Mouse (Mus musculus) ES-E14 (cell line): Measurements from ENCODE around the gene Ube4a. TPM values are rescaled to one million over a fixed set of nuclear protein-coding genes. Genes with fewer than 3 reads are reported as not detected.
A peak's percentile ranks its signal among the peaks of the same experiment; 100 is the strongest.

Source experiments
- DNase-seq: peaks from one replicate; pipeline ENCODE4 v3.0.0-alpha.2; 2013; ENCODE audit warnings: low read depth, low spot score
- H3K27ac ChIP-seq: 2 replicates; pipeline ENCODE4 v1.5.1; 2012; ENCODE audit warnings: low read depth, mild to moderate bottlenecking, low read length, moderate library complexity, mixed read lengths; ENCODE audit not compliant: poor library complexity, insufficient read depth, severe bottlenecking
- H3K36me3 ChIP-seq: 2 replicates; pipeline ENCODE4 v1.6.1; 2012; ENCODE audit warnings: mild to moderate bottlenecking, low read length, moderate library complexity, mixed read lengths; ENCODE audit not compliant: control insufficient read depth, poor library complexity, insufficient read depth, severe bottlenecking
- H3K4me1 ChIP-seq, 2 experiments: fragments of 150-350 bp in 1 of 2; sonication (generic) in 1 of 2; 2 replicates each; pipeline ENCODE4 v1.6.1; 2012; ENCODE audit warnings: low read length in 2 of 2, mild to moderate bottlenecking in 1 of 2, mixed read lengths in 1 of 2; ENCODE audit not compliant: control insufficient read depth in 2 of 2, insufficient read depth in 2 of 2, poor library complexity in 1 of 2
- H3K4me3 ChIP-seq, 2 experiments: fragments of 150-350 bp in 1 of 2; sonication (generic) in 1 of 2; 2 replicates each; pipeline ENCODE4 v1.5.1; 2012; ENCODE audit warnings: low read length in 2 of 2, low read depth in 1 of 2, mild to moderate bottlenecking in 1 of 2, mixed read lengths in 1 of 2; ENCODE audit not compliant: insufficient read depth in 1 of 2, poor library complexity in 1 of 2, severe bottlenecking in 1 of 2
- H3K9ac ChIP-seq: 2 replicates; pipeline ENCODE4 v1.6.1; 2012; ENCODE audit warnings: low read depth, mild to moderate bottlenecking, low read length, mixed read lengths; ENCODE audit not compliant: poor library complexity, insufficient read depth, severe bottlenecking
- H3K9me3 ChIP-seq: fragments of 150-350 bp; sonication (generic); 2 replicates; pipeline ENCODE4 v1.6.1; 2012; ENCODE audit warnings: low read depth, mild to moderate bottlenecking, low read length; ENCODE audit not compliant: control insufficient read depth, insufficient read depth
- CHD2 ChIP-seq: IDR thresholded peaks from 2 replicates; pipeline ENCODE4 v1.6.1; 2014; ENCODE audit warnings: mild to moderate bottlenecking, low read depth, low read length, inconsistent platforms
- HCFC1 ChIP-seq: IDR thresholded peaks from 2 replicates; pipeline ENCODE4 v1.6.1; 2012; ENCODE audit warnings: low read length, inconsistent platforms, borderline replicate concordance; ENCODE audit not compliant: insufficient read depth
- MAFK ChIP-seq: IDR thresholded peaks from 2 replicates; pipeline ENCODE4 v1.6.1; 2014; ENCODE audit warnings: mild to moderate bottlenecking, low read depth, low read length, inconsistent platforms; ENCODE audit not compliant: insufficient read depth
- ZC3H11A ChIP-seq: IDR thresholded peaks from 2 replicates; pipeline ENCODE4 v1.6.1; 2012; ENCODE audit warnings: low read depth, mild to moderate bottlenecking, inconsistent platforms, low read length, borderline replicate concordance
- ZNF384 ChIP-seq: IDR thresholded peaks from 2 replicates; pipeline ENCODE4 v1.6.1; 2012; ENCODE audit warnings: low read depth, low read length, inconsistent platforms
- in situ Hi-C, 2 experiments: fragments of 600-800 bp; cut with MboI; formaldehyde crosslinking; loops; one replicate each; pipeline ENCODE4 v1.15.1; 2025; ENCODE audit warnings: low sequenced_read_pairs in 2 of 2, inconsistent platforms in 1 of 2; ENCODE audit not compliant: unreplicated experiment in 2 of 2
- total RNA-seq: library from RNA; depleted of rRNA; stranded (reverse); fragments of 300-350 nt; gene quantifications from 2 replicates; pipeline ENCODE4 v1.2.3, GENCODE M21; 2012

The Ube4a gene
- total RNA-seq, 1 experiment = 46.5 TPM

DNA sequence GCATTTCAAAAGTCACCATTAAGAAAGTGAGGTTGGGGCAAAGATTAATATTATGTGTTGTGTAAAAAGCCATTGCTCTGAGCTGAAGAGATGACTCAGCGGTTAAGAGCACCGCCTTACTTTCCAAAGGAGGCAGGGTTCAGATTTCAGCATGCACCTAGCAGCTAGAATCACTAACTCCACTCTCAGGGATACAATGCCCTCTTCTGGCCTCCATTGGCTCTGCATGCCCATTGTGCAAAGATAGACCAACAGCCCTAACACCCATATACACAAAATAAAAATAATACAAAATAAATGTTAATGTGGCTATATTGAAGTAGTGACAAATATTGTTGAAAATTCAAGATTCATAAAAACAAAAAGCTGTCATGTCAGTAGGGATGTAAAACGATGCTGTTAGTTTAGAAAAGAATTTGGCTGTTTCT is 1.4 kb upstream of the Ube4a start:
- TF ChIP-seq HCFC1 (no peak), ZC3H11A (peak; percentile 38; the same call in 1 of the 2 replicates), MAFK (peak; percentile 95), ZNF384 (no peak)
- Histone ChIP-seq H3K36me3 (no peaks in the 10 kb centered on the region), H3K4me3 (0 out of 4 replicates have a peak overlapping the region, but pooled peaks of 1 of the 2 experiments have one; percentile 10), H3K27ac (no peak overlapping the region), H3K9ac (no peak overlapping the region), H3K4me1 (peaks cover 0 to 5% of the 10 kb centered on the region in 2 experiments; a peak in 2 of 4 replicates), H3K9me3 (no peaks in the 10 kb centered on the region)
- in situ Hi-C loops = no loop called here
- peak; percentile 76 for DNase-seq

DNA sequence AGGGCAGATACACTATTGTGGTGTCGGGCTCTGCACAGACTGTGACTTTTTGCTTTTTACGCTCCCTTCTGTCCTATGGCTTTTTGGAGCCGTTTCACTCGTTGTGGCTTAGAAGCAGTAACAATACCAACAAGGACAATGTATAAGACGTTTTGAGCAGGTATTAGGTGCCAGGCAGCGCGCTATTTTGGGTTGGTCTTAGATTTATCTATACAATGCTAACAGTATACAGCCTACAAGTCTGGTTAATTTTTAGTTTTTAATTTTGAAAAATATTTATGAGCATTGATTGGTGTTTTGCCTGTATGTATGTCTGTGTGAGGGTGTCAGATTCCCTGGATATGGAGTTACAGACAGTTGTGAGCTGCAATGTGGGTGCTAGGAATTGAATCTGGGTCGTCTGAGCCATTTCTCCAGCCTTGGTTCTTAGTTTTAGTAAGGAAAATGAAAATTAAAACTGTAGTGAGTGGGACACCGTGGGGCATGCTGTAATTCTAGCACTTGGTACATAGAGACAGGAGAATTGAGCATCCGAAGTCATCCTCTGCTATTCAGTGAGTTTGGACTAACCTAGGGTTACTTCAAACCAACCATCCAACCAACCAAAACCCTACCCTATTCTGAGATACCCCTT is 550 bp upstream of the Ube4a start:
- no peaks in the 10 kb centered on the region for H3K9me3 ChIP-seq
- H3K27ac ChIP-seq = no peak overlapping the region; the same call in 1 of the 2 replicates
- peaks cover 0 to 5% of the 10 kb centered on the region in 2 experiments; a peak in 2 of 4 replicates for H3K4me1 ChIP-seq
- no peak for DNase-seq
- H3K9ac ChIP-seq = peak overlapping the region; percentile 76
- peaks cover 5% of the 10 kb centered on the region for H3K36me3 ChIP-seq
- in situ Hi-C loops = no loop called here
- TF ChIP-seq ZC3H11A (no peak), HCFC1 (no peak), MAFK (no peak), ZNF384 (no peak), CHD2 (no peak)
- peak overlapping the region; percentile 70 to 84 for H3K4me3 ChIP-seq

DNA sequence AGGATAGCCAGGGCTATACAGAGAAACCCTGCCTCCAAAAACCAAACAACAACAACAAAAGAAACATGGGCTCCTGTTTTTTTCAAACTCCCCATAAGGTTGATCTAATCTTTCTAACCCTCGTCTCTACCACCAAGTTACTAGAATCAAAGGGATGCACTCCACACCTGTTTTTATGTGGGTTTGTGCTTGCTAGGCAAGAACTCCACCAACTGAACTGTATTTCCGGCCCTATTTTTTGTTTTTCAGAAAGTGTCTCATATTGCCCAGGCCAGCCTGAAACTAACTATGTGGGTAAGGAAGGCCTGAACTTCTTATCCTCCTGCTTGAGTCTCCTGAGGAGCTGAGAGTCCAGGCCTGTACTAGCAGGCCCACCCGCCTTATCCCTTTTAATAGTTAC is 11.0 kb downstream of the Ube4a start:
- no peak overlapping the region for H3K9ac ChIP-seq
- H3K4me3 ChIP-seq = no peak overlapping the region
- H3K4me1 ChIP-seq = no peaks in the 10 kb centered on the region
- TF ChIP-seq HCFC1 (no peak), ZC3H11A (no peak), CHD2 (no peak), MAFK (no peak), ZNF384 (no peak)
- no peaks in the 10 kb centered on the region for H3K9me3 ChIP-seq
- in situ Hi-C loops = no loop called here
- peaks cover 10% of the 10 kb centered on the region for H3K36me3 ChIP-seq
- no peak for DNase-seq
- H3K27ac ChIP-seq = no peak overlapping the region

DNA sequence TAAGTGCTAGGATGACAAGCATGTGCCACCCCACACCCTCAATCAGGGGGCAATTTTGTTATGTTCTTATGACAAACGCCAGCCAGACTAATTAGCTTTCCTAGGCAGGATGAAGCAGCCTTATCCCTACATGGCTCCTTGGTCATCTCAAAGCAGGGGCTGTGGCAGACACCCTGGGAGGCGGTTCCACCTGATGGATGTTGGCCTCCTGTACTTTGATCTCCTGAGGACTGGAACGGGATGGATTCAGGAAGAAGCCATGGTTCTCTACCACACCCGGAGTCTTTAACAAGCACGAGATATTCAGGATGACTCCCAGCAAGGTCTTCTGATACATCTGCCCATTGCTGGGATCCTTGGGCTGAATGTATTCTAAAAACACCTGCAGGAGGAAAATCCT is 17.6 kb downstream of the Ube4a start:
- in situ Hi-C loops = no loop called here
- Histone ChIP-seq H3K4me3 (no peak overlapping the region), H3K4me1 (no peaks in the 10 kb centered on the region), H3K9ac (no peak overlapping the region), H3K9me3 (no peaks in the 10 kb centered on the region), H3K27ac (no peak overlapping the region), H3K36me3 (peaks cover 15% of the 10 kb centered on the region)
- no peak for DNase-seq
- TF ChIP-seq CHD2 (no peak), ZNF384 (no peak), ZC3H11A (no peak), HCFC1 (no peak), MAFK (no peak)
